In genomic region chr17:43166091-43166490, GRCm38 (mm10) we compare ENCODE assay signal across 23 mouse cellular contexts.
DNase-seq lines count a peak whose midpoint lies in the region; ATAC-seq lines count a peak whose summit lies in the region.
"Had no signal": no experiment of that assay in that cellular context is flagged by ENCODE, and none has a peak within 500 bp of the region (broad histone marks: within the 10 kb centered on the region; RNA-seq: fewer than 3 reads in every experiment).

No protein-coding gene starts in this region.

- H3K27ac ChIP-seq in kidney, embryonic 16.5 days (ENCODE audit: low read length), result no peak overlapping the region
- H3K27ac ChIP-seq: forebrain, embryonic 10.5 days; left cerebral cortex, adult 2 months; limb, embryonic 10.5 days; neural tube, embryonic 15.5 days had no signal

- no peak overlapping the region for H3K9ac ChIP-seq in kidney, embryonic 16.5 days (replicated peaks; ENCODE audit: low read length)
- H3K9ac ChIP-seq: neural tube, embryonic 15.5 days had no signal

- H3K4me3 ChIP-seq in kidney, embryonic 16.5 days (ENCODE audit: low read length), result no peak overlapping the region
- H3K4me3 ChIP-seq: forebrain, embryonic 10.5 days; left cerebral cortex, adult 2 months; limb, embryonic 10.5 days; neural tube, embryonic 15.5 days had no signal

- 0 out of 2 replicates have a peak, but pooled peaks cover 2% of the 10 kb centered on the region for H3K4me1 ChIP-seq in kidney, embryonic 16.5 days (ENCODE audit: insufficient read depth, low read length)
- H3K4me1 ChIP-seq: forebrain, embryonic 10.5 days; limb, embryonic 10.5 days; neural tube, embryonic 15.5 days had no signal

- no peaks in the 10 kb centered on the region for H3K36me3 ChIP-seq in kidney, embryonic 16.5 days (ENCODE audit: insufficient read depth, low read length)
- H3K36me3 ChIP-seq: forebrain, embryonic 10.5 days; G1E; limb, embryonic 10.5 days; neural tube, embryonic 15.5 days had no signal

- DNase-seq in kidney, adult 18-20 months, result peak; percentile 53
- DNase-seq in kidney, postnatal 4 days, result peak; percentile 20 to 49
- DNase-seq in spleen, adult 12 weeks (ENCODE audit: low spot score), result no peak
- DNase-seq in liver, result no peak
- DNase-seq in right cerebral cortex, postnatal 10 days (ENCODE audit: low spot score in 2 of 2), result no peak
- DNase-seq: adrenal gland, postnatal 36 days; B cell, adult 2 months; cerebellum, postnatal 14 days; lung, adult 18-20 months; lung, postnatal 10 days; right cerebral cortex, adult 18-20 months; thymus, postnatal 14 days had no signal

- H3K27me3 ChIP-seq in kidney, embryonic 16.5 days (ENCODE audit: insufficient read depth, low read length), result no peaks in the 10 kb centered on the region
- H3K27me3 ChIP-seq: CH12.LX; neural tube, embryonic 15.5 days; Patski had no signal

- 55% methylated on average over 4 of the region's 4 CpGs for WGBS in kidney, embryonic 16.5 days

- peak; percentile 44; the same call in 1 of the 2 replicates for ATAC-seq in granulocyte monocyte progenitor cell, adult 5-6 weeks (replicated peaks; ENCODE audit: poor library complexity, severe bottlenecking)
- ATAC-seq in kidney, embryonic 16.5 days (ENCODE audit: low FRiP score, low TSS enrichment), result peak; percentile 86
- ATAC-seq: Patski had no signal

- no peaks in the 10 kb centered on the region for H3K9me3 ChIP-seq in kidney, embryonic 16.5 days (ENCODE audit: low read length)
- H3K9me3 ChIP-seq: forebrain, embryonic 10.5 days; limb, embryonic 10.5 days; neural tube, embryonic 15.5 days had no signal

- no peak overlapping the region for H3K4me2 ChIP-seq in kidney, embryonic 16.5 days (replicated peaks; ENCODE audit: low read depth, low read length)
- H3K4me2 ChIP-seq: heart, embryonic 11.5 days; midbrain, embryonic 11.5 days; neural tube, embryonic 15.5 days had no signal

Comparison
In these comparisons a context has a peak if more than half of its experiments do, and no peak if none do; other contexts are left out.
1. DNase-seq: peak in kidney, adult 18-20 months (single experiment) and kidney, postnatal 4 days (2 of 2); none in spleen, adult 12 weeks (single experiment), liver (single experiment) and right cerebral cortex, postnatal 10 days (0 of 2).